Mouse (Mus musculus) inflammation-experienced regulatory T-cells, adult 6 months (primary cell): ENCODE results near the gene Uckl1. TPM values are rescaled to one million over a fixed set of nuclear protein-coding genes. Genes with fewer than 3 reads are reported as not detected.

Experiments
- polyA plus RNA-seq, 3 experiments: library from polyadenylated mRNA; unstranded; fragments of 100-300 nt; shearing (Covaris generic); gene quantifications; one replicate each; pipeline ENCODE4 v1.2.1; 2017

Gene Uckl1
- polyA plus RNA-seq, 3 experiments from 2014 or later = 108 to 199 (median 172) TPM

Other genes starting within 250 kb of the Uckl1 start
- 10 to 100 TPM; 18.5 to 21.8 (median 20.9) TPM for gene Zgpat, start 220.0 kb downstream of the Uckl1 start, polyA plus RNA-seq
- gene Arfrp1, start 219.5 kb downstream of the Uckl1 start, polyA plus RNA-seq = 10 to 100 TPM; 60.4 to 69.3 (median 60.4) TPM
- 100 to 1,000 TPM; 340 to 573 (median 348) TPM for gene Lime1, start 204.8 kb downstream of the Uckl1 start, polyA plus RNA-seq
- 1 to 10 TPM; 3.6 to 4.3 (median 3.7) TPM for gene Zbtb46, start 125.5 kb downstream of the Uckl1 start, polyA plus RNA-seq
- not detected for gene Abhd16b, start 91.7 kb downstream of the Uckl1 start, polyA plus RNA-seq
- 100 to 1,000 TPM in 2 of 3 experiments, 10 to 100 TPM in 1; 89.9 to 113 (median 102) TPM for gene Tpd52l2, start 87.8 kb downstream of the Uckl1 start, polyA plus RNA-seq
- gene Dnajc5, start 64.4 kb downstream of the Uckl1 start, polyA plus RNA-seq = 10 to 100 TPM; 37.5 to 41.7 (median 39.3) TPM
- gene Prpf6, start 7.0 kb upstream of the Uckl1 start, polyA plus RNA-seq = 10 to 100 TPM; 57.4 to 96.0 (median 81.2) TPM
- 10 to 100 TPM; 11.6 to 43.1 (median 25.3) TPM for gene Zfp512b, start 7.9 kb upstream of the Uckl1 start, polyA plus RNA-seq
- 10 to 100 TPM in 2 of 3 experiments, 1 to 10 TPM in 1; 9.4 to 14.3 (median 10.4) TPM for gene Samd10, start 14.3 kb upstream of the Uckl1 start, polyA plus RNA-seq
- gene Gm29797, start 72.1 kb upstream of the Uckl1 start, polyA plus RNA-seq = not detected
- not detected for gene Sox18, start 86.7 kb upstream of the Uckl1 start, polyA plus RNA-seq
- gene Tcea2, start 95.4 kb upstream of the Uckl1 start, polyA plus RNA-seq = 10 to 100 TPM in 2 of 3 experiments, 1 to 10 TPM in 1; 6.4 to 19.9 (median 17.5) TPM
- 100 to 1,000 TPM; 154 to 182 (median 170) TPM for gene Rgs19, start 109.1 kb upstream of the Uckl1 start, polyA plus RNA-seq
- gene Lkaaear1, start 113.5 kb upstream of the Uckl1 start, polyA plus RNA-seq = not detected
- under 1 TPM in 1 of 3 experiments, not detected in 2; 0.68 TPM for gene Oprl1, start 130.1 kb upstream of the Uckl1 start, polyA plus RNA-seq
- gene Myt1, start 178.4 kb upstream of the Uckl1 start, polyA plus RNA-seq = not detected